Mouse (Mus musculus) limb, embryonic 14.5 days (tissue): ENCODE measurements at regions not wholly inside any gene's neighbourhood (a gene's known extent, or its start where the extent isn't known, plus 50 kb on each side); places are given as distances from the start of the nearest gene placed in this dataset.

Experiments
- ATAC-seq: fragments of 200-750 bp; cut with Nextera tagmentation; 2 replicates; pipeline ENCODE4 v1.8.0; 2017; ENCODE audit warnings: low read depth, moderate number of reproducible peaks, moderate TSS enrichment; ENCODE audit not compliant: low FRiP score
- DNase-seq: peaks from one replicate; pipeline ENCODE4 v3.0.0-alpha.2; 2015; ENCODE audit warnings: low spot score
- H3K27ac ChIP-seq: fragments of 300-500 bp; sonication (generic); replicated peaks from 2 replicates; pipeline ENCODE4 v1.5.1; 2014; ENCODE audit warnings: low read depth, mild to moderate bottlenecking, low read length, moderate library complexity, mixed read lengths
- H3K27me3 ChIP-seq: fragments of 300-500 bp; sonication (generic); 2 replicates; pipeline ENCODE4 v1.6.1; 2014; ENCODE audit warnings: low read length, mixed read lengths; ENCODE audit not compliant: control insufficient read depth, insufficient read depth
- H3K36me3 ChIP-seq: fragments of 300-500 bp; sonication (generic); 2 replicates; pipeline ENCODE4 v1.6.1; 2014; ENCODE audit warnings: mild to moderate bottlenecking, low read length, moderate library complexity, mixed read lengths; ENCODE audit not compliant: control insufficient read depth, insufficient read depth
- H3K4me1 ChIP-seq: fragments of 300-500 bp; sonication (generic); 2 replicates; pipeline ENCODE4 v1.6.1; 2014; ENCODE audit warnings: antibody characterized with exemption, low read length, mixed read lengths; ENCODE audit not compliant: control insufficient read depth, insufficient read depth
- H3K4me2 ChIP-seq: fragments of 300-500 bp; sonication (generic); replicated peaks from 2 replicates; pipeline ENCODE4 v1.6.1; 2014; ENCODE audit warnings: low read depth, mild to moderate bottlenecking, low read length, moderate library complexity; ENCODE audit not compliant: severe bottlenecking
- H3K4me3 ChIP-seq: fragments of 300-500 bp; sonication (generic); replicated peaks from 2 replicates; pipeline ENCODE4 v1.5.1; 2014; ENCODE audit warnings: low read length
- H3K9ac ChIP-seq: fragments of 300-500 bp; sonication (generic); 2 replicates; pipeline ENCODE4 v1.6.1; 2014; ENCODE audit warnings: mild to moderate bottlenecking, low read depth, low read length, moderate library complexity; ENCODE audit not compliant: severe bottlenecking
- H3K9me3 ChIP-seq: fragments of 300-500 bp; sonication (generic); 2 replicates; pipeline ENCODE4 v1.6.1; 2016; ENCODE audit warnings: low read length; ENCODE audit not compliant: control insufficient read depth
- POLR2A ChIP-seq: fragments of 200-500 bp; IDR thresholded peaks from 2 replicates; pipeline ENCODE4 v1.8.0; 2012; ENCODE audit warnings: inconsistent platforms, mild to moderate bottlenecking, moderate library complexity, borderline replicate concordance; ENCODE audit not compliant: insufficient read depth, insufficient read length; ENCODE audit errors: extremely low read depth
- WGBS: fragments of 180-500 bp; shearing (Covaris S2); extraction: QIAGEN DNeasy Blood & Tissue Kit; methylation state at CpG from one replicate; pipeline ENCODE4 v1.1.7; 2014; 5-methylcytosine and 5-hydroxymethylcytosine counted together

DNA sequence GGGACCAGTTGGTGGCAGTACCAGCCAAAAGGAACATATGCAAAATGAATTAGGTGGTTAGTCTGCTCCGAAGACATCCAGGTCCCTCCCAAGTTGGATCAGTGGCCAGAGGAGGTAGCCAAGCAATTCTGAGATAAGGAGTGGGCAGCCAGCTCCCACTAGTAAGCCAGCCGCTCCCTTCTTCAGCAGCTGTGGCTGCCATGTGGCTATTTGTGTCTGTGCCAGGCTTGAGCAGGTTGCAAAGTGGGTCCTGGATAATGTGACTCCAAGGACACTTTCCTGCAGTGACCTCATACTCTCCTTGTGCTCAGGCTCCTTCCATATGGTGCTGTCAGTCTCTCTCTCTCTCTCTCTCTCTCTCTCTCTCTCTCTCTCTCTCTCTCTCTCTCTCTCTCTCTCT, 179.5 kb upstream of the Myt1l start:
- ATAC-seq: peak; percentile 37
- Histone ChIP-seq H3K36me3 (no peaks in the 10 kb centered on the region), H3K27ac (no peak overlapping the region), H3K4me1 (no peaks in the 10 kb centered on the region), H3K9ac (no peak overlapping the region), H3K4me2 (no peak overlapping the region), H3K27me3 (no peaks in the 10 kb centered on the region), H3K4me3 (no peak overlapping the region), H3K9me3 (no peaks in the 10 kb centered on the region)
- 86% methylated on average over 2 of the region's 2 CpGs for WGBS
- no peak for DNase-seq
- no peak for TF ChIP-seq POLR2A

DNA sequence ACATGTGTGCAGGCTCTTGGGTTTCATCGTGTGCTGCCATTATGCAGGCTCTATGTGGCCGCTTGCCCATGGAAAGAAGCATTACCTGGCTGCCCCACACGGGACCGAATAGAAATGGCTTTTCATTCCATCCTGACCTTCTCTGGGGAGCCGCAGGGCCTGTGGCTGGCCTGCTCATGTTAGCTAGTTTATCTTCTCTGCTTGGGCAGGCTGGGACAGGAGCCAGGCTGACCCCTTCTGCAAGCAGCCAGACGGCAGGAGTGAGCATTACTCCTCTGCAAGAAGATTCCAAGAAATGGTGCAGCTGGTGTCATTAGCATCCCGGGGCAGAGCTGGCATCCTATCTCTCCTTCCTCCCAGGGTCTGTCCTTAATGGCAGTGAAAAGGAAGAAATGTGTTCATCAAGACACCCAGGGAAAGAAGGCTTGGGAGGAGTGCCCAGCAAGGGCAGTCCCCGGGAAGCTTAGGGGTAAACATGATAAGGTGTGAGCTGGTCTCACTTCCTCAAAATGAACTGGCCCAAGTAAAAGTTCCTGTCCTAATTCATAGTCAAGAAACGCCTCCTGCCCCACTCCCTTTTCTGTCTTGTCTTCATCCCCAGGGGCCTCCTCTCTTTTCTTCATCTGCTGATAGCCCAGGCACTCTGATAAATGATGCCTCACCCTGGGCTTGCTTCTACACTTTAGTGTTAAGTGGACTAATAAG, 178.9 kb upstream of the Myt1l start:
- no peak for DNase-seq
- Histone ChIP-seq H3K9ac (no peak overlapping the region), H3K4me2 (no peak overlapping the region), H3K36me3 (no peaks in the 10 kb centered on the region), H3K4me1 (no peaks in the 10 kb centered on the region), H3K4me3 (no peak overlapping the region), H3K9me3 (no peaks in the 10 kb centered on the region), H3K27ac (no peak overlapping the region), H3K27me3 (no peaks in the 10 kb centered on the region)
- ATAC-seq: no peak
- no peak for TF ChIP-seq POLR2A
- 58% methylated on average over 9 of the region's 9 CpGs for WGBS

DNA sequence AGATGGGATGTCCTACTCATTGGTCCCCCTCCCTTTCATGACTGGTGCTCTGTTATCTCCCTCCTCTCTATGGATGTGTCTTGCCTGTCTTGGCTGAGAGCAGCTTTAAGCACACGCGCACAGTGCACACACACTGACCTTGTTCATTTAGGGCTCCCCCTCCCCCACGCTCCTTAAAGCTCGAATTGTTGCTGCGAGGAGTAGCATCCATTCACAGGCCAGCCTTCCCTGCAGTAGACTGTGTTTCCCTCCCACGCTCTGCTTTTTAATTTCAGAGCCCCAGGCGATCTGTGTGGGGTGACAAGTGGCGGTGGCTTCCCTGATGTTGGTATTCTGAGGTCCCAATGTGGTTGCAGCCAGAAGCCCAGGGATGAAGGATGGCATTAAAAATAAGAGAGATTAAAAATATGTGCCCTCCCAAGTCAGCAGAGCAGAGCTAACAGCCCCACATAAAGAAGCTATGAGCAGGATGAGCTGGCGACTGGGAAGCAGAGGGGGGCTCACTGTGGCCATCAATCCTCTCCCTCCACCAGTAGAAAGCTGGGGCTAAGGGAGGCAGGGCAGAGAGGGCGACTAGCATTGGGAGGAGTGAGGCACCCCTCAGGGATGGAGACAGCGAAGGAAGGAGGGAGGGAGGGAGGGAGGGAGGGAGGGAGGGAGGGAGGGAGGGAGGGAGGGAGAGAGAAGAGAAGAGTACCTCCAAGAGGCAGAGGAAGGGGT, 174.2 kb upstream of the Myt1l start:
- no peak overlapping the region for H3K27ac ChIP-seq
- no peak overlapping the region for H3K4me2 ChIP-seq
- no peaks in the 10 kb centered on the region for H3K36me3 ChIP-seq
- H3K27me3 ChIP-seq: no peaks in the 10 kb centered on the region
- DNase-seq (no peak), ATAC-seq (no peak)
- TF ChIP-seq POLR2A: no peak
- 53% methylated on average over 11 of the region's 11 CpGs for WGBS
- peaks cover 2% of the 10 kb centered on the region; the same call in 1 of the 2 replicates for H3K4me1 ChIP-seq
- no peak overlapping the region for H3K9ac ChIP-seq
- no peaks in the 10 kb centered on the region for H3K9me3 ChIP-seq
- H3K4me3 ChIP-seq: no peak overlapping the region

DNA sequence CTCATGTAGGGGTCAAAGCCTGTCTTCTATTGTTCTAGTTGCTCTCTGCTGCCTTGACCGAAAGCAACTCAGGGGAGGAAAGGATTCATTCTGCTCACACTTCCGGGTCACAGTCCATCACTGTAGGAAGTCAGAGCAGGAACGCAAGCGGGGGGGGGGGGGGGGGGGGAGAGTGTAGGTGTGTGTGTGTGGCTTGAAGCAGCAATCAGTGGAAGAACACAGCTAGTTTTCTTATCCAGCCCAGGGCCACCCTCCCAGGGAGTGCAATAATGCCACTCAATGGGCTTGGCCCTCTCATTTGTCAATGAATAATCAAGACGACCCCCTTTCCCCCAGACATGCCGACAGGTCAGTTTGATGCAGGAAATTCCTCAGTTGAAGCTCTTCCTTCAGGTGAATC, 173.4 kb upstream of the Myt1l start:
- Histone ChIP-seq H3K36me3 (no peaks in the 10 kb centered on the region), H3K27ac (no peak overlapping the region), H3K9ac (no peak overlapping the region), H3K4me1 (peaks cover 2% of the 10 kb centered on the region; the same call in 1 of the 2 replicates), H3K4me2 (no peak overlapping the region), H3K9me3 (no peaks in the 10 kb centered on the region), H3K4me3 (no peak overlapping the region), H3K27me3 (no peaks in the 10 kb centered on the region)
- DNase-seq: no peak
- no peak for ATAC-seq
- WGBS: 44% methylated on average over 5 of the region's 6 CpGs
- no peak for TF ChIP-seq POLR2A

DNA sequence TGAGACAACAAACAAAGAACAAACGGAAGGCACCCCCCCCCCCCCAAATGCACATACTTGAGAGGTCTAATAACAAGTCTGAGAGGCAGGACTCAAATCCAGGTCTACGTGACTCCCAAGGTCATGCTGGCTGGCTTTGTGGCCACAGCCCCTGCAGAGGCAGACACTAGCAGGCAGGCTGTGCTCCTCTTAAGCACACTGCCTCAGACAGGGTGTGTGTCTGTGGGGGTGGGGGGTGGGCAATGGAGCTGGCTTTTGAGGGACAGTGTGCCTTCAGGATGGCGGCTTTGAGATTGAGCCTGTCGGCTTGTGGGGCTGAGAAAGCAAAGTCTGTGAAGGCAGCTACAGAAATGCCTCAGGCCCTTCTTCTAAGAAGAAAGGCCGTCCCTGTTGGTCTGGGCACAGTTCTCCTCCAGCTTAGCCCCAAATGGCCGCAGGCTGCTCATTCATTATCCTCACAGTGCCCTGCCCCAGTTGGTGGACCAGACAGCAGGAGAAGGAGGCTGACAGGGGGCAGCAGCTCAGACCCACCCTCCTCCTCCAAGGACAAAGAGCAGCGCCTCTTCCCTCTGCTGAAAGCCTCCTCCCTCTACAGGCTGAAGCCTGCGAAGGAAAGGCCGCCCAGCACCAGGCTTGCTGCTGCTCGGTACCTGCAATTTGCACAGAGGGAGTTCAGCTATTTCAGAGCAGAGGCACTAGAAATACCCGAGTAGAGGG, 171.3 kb upstream of the Myt1l start:
- no peak overlapping the region for H3K27ac ChIP-seq
- no peak overlapping the region for H3K4me3 ChIP-seq
- H3K27me3 ChIP-seq: no peaks in the 10 kb centered on the region
- peaks cover 2% of the 10 kb centered on the region; the same call in 1 of the 2 replicates for H3K4me1 ChIP-seq
- no peaks in the 10 kb centered on the region for H3K9me3 ChIP-seq
- no peaks in the 10 kb centered on the region for H3K36me3 ChIP-seq
- H3K4me2 ChIP-seq: no peak overlapping the region
- DNase-seq (no peak), ATAC-seq (no peak)
- no peak overlapping the region for H3K9ac ChIP-seq
- TF ChIP-seq POLR2A: no peak
- WGBS: 24% methylated on average over 11 of the region's 11 CpGs
